15 mouse cellular contexts compared by ENCODE assay signal in genomic region chr19:42788311-42788710, GRCm38 (mm10). TPM values are rescaled to one million over a fixed set of nuclear protein-coding genes. Genes with fewer than 3 reads are reported as not detected.
DNase-seq lines count a peak whose midpoint lies in the region; ATAC-seq and TF ChIP-seq lines count a peak whose summit lies in the region.
"Had no signal": no experiment of that assay in that cellular context is flagged by ENCODE, and none has a peak within 500 bp of the region (broad histone marks: within the 10 kb centered on the region; RNA-seq: fewer than 3 reads in every experiment).

No protein-coding gene starts in this region.

- no peaks in the 10 kb centered on the region for H3K4me1 ChIP-seq in heart, postnatal 0 days (ENCODE audit: control insufficient read depth, insufficient read depth)
- H3K4me1 ChIP-seq in liver, embryonic 13.5 days (replicated peaks): peaks cover 27% of the 10 kb centered on the region

- no peak for TF ChIP-seq CTCF in heart, postnatal 0 days (IDR thresholded peaks at IDR 0.05; ENCODE audit: low read depth)

- no peaks in the 10 kb centered on the region for H3K9me3 ChIP-seq in heart, postnatal 0 days (replicated peaks; ENCODE audit: control insufficient read depth, low read length)
- H3K9me3 ChIP-seq in liver, embryonic 13.5 days (replicated peaks): no peaks in the 10 kb centered on the region
- H3K9me3 ChIP-seq: forebrain, embryonic 10.5 days; stomach, embryonic 15.5 days had no signal

- H3K27me3 ChIP-seq in heart, postnatal 0 days (ENCODE audit: control insufficient read depth, insufficient read depth, low read length): no peaks in the 10 kb centered on the region
- 0 out of 2 replicates have a peak, but pooled peaks cover 3% of the 10 kb centered on the region for H3K27me3 ChIP-seq in liver, embryonic 13.5 days
- H3K27me3 ChIP-seq: stomach, embryonic 15.5 days had no signal

- DNase-seq in heart, postnatal 0 days (ENCODE audit: low spot score): peak; percentile 29
- DNase-seq in heart, postnatal 36 days: no peak
- no peak for DNase-seq in liver, embryonic 13.5 days
- no peak for DNase-seq in liver
- peak; percentile 24 to 41 for DNase-seq in right cerebral cortex, adult 2 months (ENCODE audit: low spot score in 2 of 2)
- DNase-seq in right cerebral cortex, postnatal 25 days: no peak
- DNase-seq in thymus, postnatal 36 days: no peak
- DNase-seq in layer of hippocampus, adult 8-10 months (ENCODE audit: low spot score in 2 of 2): no peak
- DNase-seq: cerebellum, postnatal 10 days; heart, adult 18-20 months; right cerebral cortex, postnatal 14 days; thymus, postnatal 25 days had no signal

- no peak overlapping the region for H3K27ac ChIP-seq in heart, postnatal 0 days (ENCODE audit: low read depth)
- no peak overlapping the region for H3K27ac ChIP-seq in liver, embryonic 13.5 days
- H3K27ac ChIP-seq: forebrain, embryonic 10.5 days; stomach, embryonic 15.5 days had no signal

- intact Hi-C loops in heart, postnatal 36 days (cut with DNase I): no loop called here

- 29% methylated on average over 5 of the region's 5 CpGs for WGBS in heart, postnatal 0 days
- WGBS in liver, embryonic 13.5 days (ENCODE audit: insufficient replicate concordance): 28% methylated on average over 5 of the region's 5 CpGs

- no peak overlapping the region for H3K4me2 ChIP-seq in heart, postnatal 0 days (ENCODE audit: low read depth, low read length)
- H3K4me2 ChIP-seq in liver, embryonic 13.5 days: no peak overlapping the region
- H3K4me2 ChIP-seq: stomach, embryonic 15.5 days had no signal

- no peak overlapping the region for H3K4me3 ChIP-seq in heart, postnatal 0 days (ENCODE audit: low read depth, low read length)
- H3K4me3 ChIP-seq in liver, embryonic 13.5 days (replicated peaks): no peak overlapping the region
- H3K4me3 ChIP-seq: forebrain, embryonic 10.5 days; stomach, embryonic 15.5 days had no signal

- peak; percentile 41; the same call in 1 of the 2 replicates for ATAC-seq in heart, postnatal 0 days (ENCODE audit: insufficient read depth, low read depth)
- 0 out of 2 replicates have a peak, but pooled peaks have one; percentile 29 for ATAC-seq in liver, embryonic 13.5 days (ENCODE audit: low read depth)

- H3K36me3 ChIP-seq in heart, postnatal 0 days (replicated peaks; ENCODE audit: control insufficient read depth, insufficient read depth, low read length): no peaks in the 10 kb centered on the region
- no peaks in the 10 kb centered on the region for H3K36me3 ChIP-seq in liver, embryonic 13.5 days
- H3K36me3 ChIP-seq: forebrain, embryonic 10.5 days; stomach, embryonic 15.5 days had no signal

- TF ChIP-seq EP300 in heart, postnatal 0 days (IDR thresholded peaks at IDR 0.05; ENCODE audit: low read depth): no peak

- no peak overlapping the region for H3K9ac ChIP-seq in heart, postnatal 0 days (replicated peaks; ENCODE audit: low read depth, low read length)
- no peak overlapping the region for H3K9ac ChIP-seq in liver, embryonic 13.5 days
- H3K9ac ChIP-seq: stomach, embryonic 15.5 days had no signal

RNA-seq across cellular contexts. Expression of gene Hps1, which starts 8.5 kb away (rescaled TPM):
- total RNA-seq in heart, postnatal 0 days (2014; rRNA removed; ENCODE audit: low replicate concordance): 6.6 and 9.4 TPM in 2 replicates
- 2.4 and 3.2 TPM in 2 replicates for polyA plus RNA-seq in heart, postnatal 0 days (2015; fragmentation: Nextera tagmentation; extraction: Ambion mirVana)
- 1 to 10 TPM; 1.0 to 1.8 TPM for total RNA-seq in heart, postnatal 36 days (2021)
- 8.8 and 9.1 TPM in 2 replicates for polyA plus RNA-seq in liver, embryonic 13.5 days (2015; fragmentation: Nextera tagmentation; extraction: Ambion mirVana)
- 10 to 100 TPM; 12.5 to 17.9 (median 15.2) TPM for total RNA-seq in layer of hippocampus, adult 8-10 months (2022)

RNA-seq across cellular contexts. Expression of gene Pyroxd2, which starts 35.7 kb away (rescaled TPM):
- total RNA-seq in heart, postnatal 0 days (2014; rRNA removed; ENCODE audit: low replicate concordance): 1.1 and 3.7 TPM in 2 replicates
- 3.3 and 3.5 TPM in 2 replicates for polyA plus RNA-seq in heart, postnatal 0 days (2015; fragmentation: Nextera tagmentation; extraction: Ambion mirVana)
- 1 to 10 TPM; 4.6 to 4.7 TPM for total RNA-seq in heart, postnatal 36 days (2021)
- polyA plus RNA-seq in liver, embryonic 13.5 days (2015; fragmentation: Nextera tagmentation; extraction: Ambion mirVana): 1.5 and 1.8 TPM in 2 replicates
- 1 to 10 TPM; 3.7 to 7.7 (median 5.6) TPM for total RNA-seq in layer of hippocampus, adult 8-10 months (2022)
- total RNA-seq: hematopoietic stem cell, adult 5-6 weeks had no signal

Comparison
In these comparisons a context has a peak if more than half of its experiments do, and no peak if none do; other contexts are left out.
1. DNase-seq: peak in heart, postnatal 0 days (single experiment) and right cerebral cortex, adult 2 months (2 of 2); none in heart, postnatal 36 days (0 of 2), liver, embryonic 13.5 days (single experiment), liver (single experiment), right cerebral cortex, postnatal 25 days (single experiment), thymus, postnatal 36 days (0 of 2) and layer of hippocampus, adult 8-10 months (0 of 2).